Mouse (Mus musculus) liver, embryonic 13.5 days (tissue): ENCODE results near the gene Xab2. TPM values are rescaled to one million over a fixed set of nuclear protein-coding genes. Genes with fewer than 3 reads are reported as not detected.

ENCODE experiments used
- ATAC-seq: fragments of 200-750 bp; cut with Nextera tagmentation; 2 replicates; pipeline ENCODE4 v1.8.0; 2017; ENCODE audit warnings: low read depth, mild to moderate bottlenecking, moderate number of reproducible peaks, moderate library complexity
- DNase-seq: peaks from one replicate; pipeline ENCODE4 v3.0.0; 2022
- H3K27ac ChIP-seq: fragments of 300-500 bp; sonication (generic); 2 replicates; pipeline ENCODE4 v1.5.1; 2015; ENCODE audit warnings: moderate library complexity, mild to moderate bottlenecking, inconsistent platforms
- H3K27me3 ChIP-seq: fragments of 300-500 bp; sonication (generic); 2 replicates; pipeline ENCODE4 v1.6.1; 2015; ENCODE audit warnings: mild to moderate bottlenecking, inconsistent platforms
- H3K36me3 ChIP-seq: fragments of 300-500 bp; sonication (generic); 2 replicates; pipeline ENCODE4 v1.6.1; 2015; ENCODE audit warnings: mild to moderate bottlenecking, inconsistent platforms
- H3K4me1 ChIP-seq: fragments of 300-500 bp; sonication (generic); replicated peaks from 2 replicates; pipeline ENCODE4 v1.6.1; 2015; ENCODE audit warnings: inconsistent platforms
- H3K4me2 ChIP-seq: fragments of 300-500 bp; sonication (generic); 2 replicates; pipeline ENCODE4 v1.6.1; 2015; ENCODE audit warnings: inconsistent platforms, mild to moderate bottlenecking, moderate library complexity
- H3K4me3 ChIP-seq: fragments of 300-500 bp; sonication (generic); replicated peaks from 2 replicates; pipeline ENCODE4 v1.5.1; 2015; ENCODE audit warnings: mild to moderate bottlenecking, inconsistent platforms
- H3K9ac ChIP-seq: fragments of 300-500 bp; sonication (generic); 2 replicates; pipeline ENCODE4 v1.6.1; 2015; ENCODE audit warnings: mild to moderate bottlenecking, inconsistent platforms
- H3K9me3 ChIP-seq: fragments of 300-500 bp; sonication (generic); replicated peaks from 2 replicates; pipeline ENCODE4 v1.6.1; 2016; ENCODE audit warnings: inconsistent platforms
- WGBS: fragments of 180-500 bp; shearing (Covaris S2); methylation state at CpG from one replicate; pipeline ENCODE4 v1.1.7; 2015; ENCODE audit not compliant: insufficient replicate concordance; 5-methylcytosine and 5-hydroxymethylcytosine counted together
- polyA plus RNA-seq: library from polyadenylated mRNA; unstranded; fragments of >200 nt; fragmentation: Nextera tagmentation; extraction: Ambion mirVana; gene quantifications from 2 replicates; pipeline ENCODE4 v1.2.1, GENCODE M21; 2015

The Xab2 gene
- 34.9 and 35.3 TPM in 2 replicates for polyA plus RNA-seq

GRCm38 (mm10) chr8:3621199-3621970 is at the start of gene Xab2, which contains the start of gene Pet100:
Gene Xab2 (minus strand): TSS chr8:3621316.
Gene Pet100 (plus strand): TSS chr8:3621548.
- DNase-seq: peak; percentile 99
- Histone ChIP-seq H3K36me3 (peaks cover 32% of the 10 kb centered on the region), H3K4me1 (peaks cover 32% of the 10 kb centered on the region), H3K27ac (peak within 1 kb of the TSS; percentile 53), H3K9me3 (no peaks in the 10 kb centered on the region), H3K9ac (peak within 1 kb of the TSS; percentile 86), H3K4me3 (peak within 1 kb of the TSS; percentile 95), H3K27me3 (no peaks in the 10 kb centered on the region), H3K4me2 (peak within 1 kb of the TSS; percentile 88)
- ATAC-seq: peak; percentile 97
- WGBS: under 1% methylated on average over 37 of the region's 37 CpGs

- no peak for DNase-seq
- no peak for ATAC-seq
- Histone ChIP-seq H3K4me3 (no peak overlapping the region), H3K4me2 (no peak overlapping the region), H3K27me3 (no peaks in the 10 kb centered on the region), H3K9ac (no peak overlapping the region), H3K36me3 (no peaks in the 10 kb centered on the region), H3K4me1 (peaks cover 8% of the 10 kb centered on the region), H3K9me3 (no peaks in the 10 kb centered on the region), H3K27ac (no peak overlapping the region)
- 37% methylated on average over 2 of the region's 2 CpGs for WGBS
Measured at GRCm38 (mm10) chr8:3670388-3670787, 49.3 kb upstream of the Xab2 start.

GRCm38 (mm10) chr8:3665507-3665906 is 44.4 kb upstream of the Xab2 start, which contains the start of gene Mcemp1:
Gene Mcemp1 (plus strand): TSS chr8:3665754.
- no peak within 1 kb of the TSS for H3K27ac ChIP-seq
- ATAC-seq (no peak), DNase-seq (no peak)
- no peak within 1 kb of the TSS for H3K4me3 ChIP-seq
- H3K36me3 ChIP-seq: no peaks in the 10 kb centered on the region
- H3K9me3 ChIP-seq: no peaks in the 10 kb centered on the region
- H3K27me3 ChIP-seq: no peaks in the 10 kb centered on the region
- no peaks in the 10 kb centered on the region for H3K4me1 ChIP-seq
- no peak within 1 kb of the TSS for H3K9ac ChIP-seq
- no peak within 1 kb of the TSS for H3K4me2 ChIP-seq
- WGBS: 61% methylated on average over 6 of the region's 6 CpGs

GRCm38 (mm10) chr8:3664405-3664804 is 43.3 kb upstream of the Xab2 start:
- Histone ChIP-seq H3K27me3 (no peaks in the 10 kb centered on the region), H3K9ac (no peak overlapping the region), H3K27ac (no peak overlapping the region), H3K36me3 (no peaks in the 10 kb centered on the region), H3K9me3 (no peaks in the 10 kb centered on the region), H3K4me1 (no peaks in the 10 kb centered on the region), H3K4me3 (no peak overlapping the region), H3K4me2 (no peak overlapping the region)
- DNase-seq (no peak), ATAC-seq (peak; percentile 65)
- WGBS: 21% methylated on average over 5 of the region's 5 CpGs

- H3K4me1 ChIP-seq: no peaks in the 10 kb centered on the region
- 41% methylated on average over 8 of the region's 8 CpGs for WGBS
- H3K9ac ChIP-seq: no peak overlapping the region
- DNase-seq: no peak
- H3K27me3 ChIP-seq: no peaks in the 10 kb centered on the region
- no peak overlapping the region for H3K27ac ChIP-seq
- ATAC-seq: no peak
- no peak overlapping the region for H3K4me2 ChIP-seq
- no peaks in the 10 kb centered on the region for H3K36me3 ChIP-seq
- no peaks in the 10 kb centered on the region for H3K9me3 ChIP-seq
- H3K4me3 ChIP-seq: no peak overlapping the region
Measured at GRCm38 (mm10) chr8:3660889-3661288, 39.8 kb upstream of the Xab2 start.

DNA sequence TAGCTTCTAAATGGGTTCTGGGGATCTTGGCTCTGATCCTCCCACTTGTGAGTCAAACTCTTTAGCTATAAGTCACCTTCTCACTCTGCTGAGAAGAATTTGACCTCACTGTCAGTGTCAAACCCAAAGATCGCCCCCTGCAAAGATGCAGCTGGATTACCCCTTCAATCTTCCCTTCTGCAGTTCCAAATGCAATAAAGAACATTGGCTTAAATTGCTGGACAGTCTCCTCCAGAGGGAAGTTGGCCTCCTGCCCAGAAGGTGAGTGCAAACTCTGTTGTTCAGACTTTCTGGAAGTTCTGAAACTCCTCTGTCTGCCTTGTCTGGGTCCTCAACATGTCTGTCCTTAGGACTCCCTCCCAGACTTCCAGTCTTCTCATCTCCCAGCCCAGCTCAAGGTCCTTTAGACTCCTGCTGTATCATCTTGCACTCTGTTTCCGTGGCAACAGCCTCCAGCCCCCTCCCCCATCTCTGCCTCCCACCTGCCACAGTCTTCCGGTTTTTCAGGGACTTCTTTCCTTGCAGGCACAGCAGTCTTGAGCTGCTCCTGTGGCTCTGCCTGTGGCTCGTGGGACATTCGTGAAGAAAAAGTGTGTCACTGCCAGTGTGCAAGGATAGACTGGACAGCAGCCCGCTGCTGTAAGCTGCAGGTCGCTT is 35.7 kb upstream of the Xab2 start:
- Histone ChIP-seq H3K4me1 (no peaks in the 10 kb centered on the region), H3K4me3 (no peak overlapping the region), H3K9me3 (no peaks in the 10 kb centered on the region), H3K36me3 (no peaks in the 10 kb centered on the region), H3K27me3 (0 out of 2 replicates have a peak, but pooled peaks cover 4% of the 10 kb centered on the region), H3K27ac (no peak overlapping the region), H3K9ac (no peak overlapping the region), H3K4me2 (no peak overlapping the region)
- ATAC-seq (no peak), DNase-seq (no peak)
- 22% methylated on average over 7 of the region's 7 CpGs for whole genome bisulfite sequencing

DNA sequence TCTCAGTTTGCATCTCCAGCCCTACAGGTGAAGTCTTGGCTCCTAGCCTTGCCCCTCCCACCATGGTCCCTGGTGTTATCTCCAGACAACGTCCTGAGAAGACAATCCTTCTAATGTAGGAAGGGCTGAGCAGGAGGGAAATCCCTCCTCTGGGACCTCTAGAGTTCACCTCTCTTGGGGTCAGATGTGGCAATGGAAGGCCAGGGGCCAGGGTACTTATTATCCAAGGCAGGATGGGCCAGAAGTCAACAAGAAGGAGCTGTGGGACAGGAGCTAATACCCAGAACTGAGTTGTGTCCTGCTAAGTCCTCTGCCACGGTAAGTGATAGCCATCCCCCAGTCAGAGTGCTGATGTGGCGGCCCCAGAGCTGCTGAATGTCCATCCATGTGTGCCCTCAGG is 34.4 kb upstream of the Xab2 start, which contains the start of gene Retn:
Gene Retn (plus strand): TSS at position 245 of the 400 bp plus-strand sequence.
- no peaks in the 10 kb centered on the region for H3K9me3 ChIP-seq
- H3K27ac ChIP-seq: no peak within 1 kb of the TSS
- WGBS: 39% methylated on average over 3 of the region's 3 CpGs
- no peak within 1 kb of the TSS for H3K4me3 ChIP-seq
- no peaks in the 10 kb centered on the region for H3K4me1 ChIP-seq
- DNase-seq (no peak), ATAC-seq (no peak)
- no peaks in the 10 kb centered on the region for H3K36me3 ChIP-seq
- no peak within 1 kb of the TSS for H3K4me2 ChIP-seq
- no peak within 1 kb of the TSS for H3K9ac ChIP-seq
- 0 out of 2 replicates have a peak, but pooled peaks cover 4% of the 10 kb centered on the region for H3K27me3 ChIP-seq

DNA sequence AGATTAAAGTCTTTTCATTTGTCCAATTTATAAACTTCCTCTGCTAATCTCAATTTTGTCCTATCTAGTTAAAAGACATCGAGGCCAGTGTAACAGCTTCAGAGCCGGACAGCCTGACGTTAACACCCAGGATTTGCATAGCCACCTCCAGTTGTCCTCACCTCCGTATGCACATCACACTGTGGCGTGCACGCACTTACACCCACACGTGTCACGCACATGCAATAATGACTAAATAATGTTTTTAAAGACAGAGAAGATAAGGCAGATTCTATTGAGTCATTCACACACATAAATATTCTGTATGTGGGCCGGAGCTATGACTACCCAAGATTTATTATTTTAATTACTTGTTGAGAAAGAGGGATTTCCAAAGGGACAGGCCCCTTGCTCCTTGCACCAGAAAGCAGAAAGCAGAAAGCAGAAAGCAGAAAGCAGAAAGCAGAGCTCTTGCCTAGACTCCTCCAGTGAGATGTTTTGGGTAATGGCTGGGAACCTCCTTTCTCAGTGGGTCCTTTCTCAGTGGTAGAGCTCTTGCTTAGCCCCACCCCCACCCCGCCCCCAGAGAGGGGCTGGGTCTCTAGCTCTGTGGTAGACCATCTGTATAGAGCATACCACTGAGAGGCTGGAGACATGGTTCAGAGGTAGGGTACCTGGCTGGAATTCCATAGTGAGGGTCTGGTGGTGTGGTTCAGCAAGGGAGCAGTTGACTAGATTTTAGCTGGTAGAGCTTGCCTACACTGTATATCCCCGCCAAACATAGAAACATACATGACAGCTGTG is 33.8 kb upstream of the Xab2 start:
- ATAC-seq (no peak), DNase-seq (no peak)
- Histone ChIP-seq H3K4me2 (no peak overlapping the region), H3K9ac (no peak overlapping the region), H3K9me3 (no peaks in the 10 kb centered on the region), H3K27me3 (0 out of 2 replicates have a peak, but pooled peaks cover 4% of the 10 kb centered on the region), H3K27ac (no peak overlapping the region), H3K4me3 (no peak overlapping the region), H3K36me3 (no peaks in the 10 kb centered on the region), H3K4me1 (no peaks in the 10 kb centered on the region)
- WGBS: 66% methylated on average over 11 of the region's 11 CpGs

DNA sequence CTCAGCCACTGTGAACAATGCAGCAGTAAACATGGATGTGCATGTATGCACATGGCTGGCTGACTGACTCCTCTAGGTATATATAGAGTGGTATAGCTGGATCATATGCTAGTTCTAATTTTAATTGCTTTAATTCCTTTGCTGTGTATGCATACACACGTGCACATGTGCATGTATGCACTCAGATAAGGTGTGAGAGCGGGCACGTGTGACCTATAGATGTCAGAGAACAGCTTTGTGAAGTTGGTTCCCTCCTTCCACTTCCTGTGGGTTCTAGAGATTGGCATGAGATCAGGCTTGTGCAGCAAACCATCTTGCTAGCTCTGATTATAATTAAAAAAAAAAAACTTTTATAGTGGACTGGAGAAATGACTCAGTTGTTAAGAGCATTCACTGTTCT is 31.7 kb upstream of the Xab2 start:
- Histone ChIP-seq H3K36me3 (no peaks in the 10 kb centered on the region), H3K27me3 (0 out of 2 replicates have a peak, but pooled peaks cover 4% of the 10 kb centered on the region), H3K4me3 (no peak overlapping the region), H3K4me2 (no peak overlapping the region), H3K4me1 (no peaks in the 10 kb centered on the region), H3K9ac (no peak overlapping the region), H3K27ac (no peak overlapping the region), H3K9me3 (no peaks in the 10 kb centered on the region)
- WGBS: 26% methylated on average over 3 of the region's 3 CpGs
- DNase-seq: no peak
- ATAC-seq: no peak

- 30% methylated on average over 1 of the region's 1 CpGs for WGBS
- DNase-seq (no peak), ATAC-seq (no peak)
- Histone ChIP-seq H3K4me1 (peaks cover 11% of the 10 kb centered on the region), H3K27me3 (0 out of 2 replicates have a peak, but pooled peaks cover 4% of the 10 kb centered on the region), H3K9ac (no peak overlapping the region), H3K36me3 (no peaks in the 10 kb centered on the region), H3K27ac (no peak overlapping the region), H3K4me2 (no peak overlapping the region), H3K4me3 (no peak overlapping the region), H3K9me3 (no peaks in the 10 kb centered on the region)
Measured at GRCm38 (mm10) chr8:3648990-3649389, 27.9 kb upstream of the Xab2 start.

- Histone ChIP-seq H3K4me2 (no peak overlapping the region), H3K9me3 (no peaks in the 10 kb centered on the region), H3K27ac (no peak overlapping the region), H3K27me3 (0 out of 2 replicates have a peak, but pooled peaks cover 4% of the 10 kb centered on the region), H3K36me3 (no peaks in the 10 kb centered on the region), H3K9ac (no peak overlapping the region), H3K4me1 (peaks cover 11% of the 10 kb centered on the region), H3K4me3 (no peak overlapping the region)
- WGBS: 50% methylated on average over 2 of the region's 2 CpGs
- DNase-seq (no peak), ATAC-seq (no peak)
Measured at GRCm38 (mm10) chr8:3648268-3648667, 27.2 kb upstream of the Xab2 start.
